In genomic region chr17:88511095-88511551, GRCm38 (mm10) we compare ENCODE assay signal across 8 mouse cellular contexts. TPM values are rescaled to one million over a fixed set of nuclear protein-coding genes. Genes with fewer than 3 reads are reported as not detected.
DNase-seq lines count a peak whose midpoint lies in the region; ATAC-seq and TF ChIP-seq lines count a peak whose summit lies in the region.

No protein-coding gene starts in this region.

- dilution Hi-C loops in CH12.LX (cut with MboI; ENCODE audit: extremely low pct_ligation_motif_present, extremely low pct_unique_long_range_greater_than_20kb, low sequenced_read_pairs): no loop called here

- intact Hi-C loops in heart, postnatal 14 days (cut with DNase I): loop anchor here (2.0 to 5.0 kb wide), 5 partner anchors 69 to 484 kb away; partner anchors contain the start of gene Foxn2

- in situ Hi-C loops in CH12.LX (cut with MboI; ENCODE audit: low pct_ligation_motif_present, low pct_unique_long_range_greater_than_20kb, low sequenced_read_pairs): loop anchor here (25.0 kb wide), 1 partner anchor 624 kb away; no protein-coding TSS in a partner anchor

- no peak overlapping the region for H3K9ac ChIP-seq in CH12.LX (ENCODE audit: insufficient read depth, low read depth)
- H3K9ac ChIP-seq in neural tube, embryonic 15.5 days (replicated peaks): no peak overlapping the region

- DNase-seq in CH12.LX (ENCODE audit: extremely low read depth): peak; percentile 90
- DNase-seq in heart, postnatal 14 days: peak; percentile 82 to 85
- DNase-seq in kidney, postnatal 4 days: peak; percentile 87 to 88
- DNase-seq in lung, adult 18-20 months: peak; percentile 88 to 90
- DNase-seq in testis, postnatal 14 days (ENCODE audit: low spot score): peak; percentile 65

- no peaks in the 10 kb centered on the region for H3K36me3 ChIP-seq in CH12.LX (replicated peaks in 1 of 2; ENCODE audit: control insufficient read depth in 1 of 2, insufficient read depth in 1 of 2, low read length in 1 of 2)
- no peaks in the 10 kb centered on the region for H3K36me3 ChIP-seq in neural tube, embryonic 15.5 days

- H3K4me2 ChIP-seq in CH12.LX (ENCODE audit: insufficient read depth, low read depth, poor library complexity, severe bottlenecking): no peak overlapping the region
- H3K4me2 ChIP-seq in neural tube, embryonic 15.5 days: peak overlapping the region; percentile 7; the same call in 1 of the 2 replicates

- peaks cover 10 to 20% of the 10 kb centered on the region in 2 experiments for H3K4me1 ChIP-seq in CH12.LX (ENCODE audit: control insufficient read depth in 1 of 2, insufficient read depth in 2 of 2)
- H3K4me1 ChIP-seq in bone marrow, adult 2 months (ENCODE audit: control insufficient read depth, insufficient read depth, low read length): peaks cover 1% of the 10 kb centered on the region
- H3K4me1 ChIP-seq in embryonic fibroblast, embryonic 13.5 days (ENCODE audit: control insufficient read depth, insufficient read depth, low read length): peaks cover 6% of the 10 kb centered on the region; the same call in 1 of the 2 replicates
- peaks cover 3% of the 10 kb centered on the region; the same call in 1 of the 2 replicates for H3K4me1 ChIP-seq in neural tube, embryonic 15.5 days

- H3K27me3 ChIP-seq in CH12.LX (replicated peaks): no peaks in the 10 kb centered on the region
- no peaks in the 10 kb centered on the region for H3K27me3 ChIP-seq in neural tube, embryonic 15.5 days (replicated peaks)

- TF ChIP-seq POLR2A in CH12.LX (IDR thresholded peaks at IDR 0.05; ENCODE audit: low read depth, low read length): no peak
- TF ChIP-seq POLR2A in bone marrow, adult 2 months (IDR thresholded peaks at IDR 0.05; ENCODE audit: borderline replicate concordance, control insufficient read depth, low read depth, low read length): no peak
- no peak for TF ChIP-seq POLR2A in embryonic fibroblast, embryonic 13.5 days (IDR thresholded peaks at IDR 0.05; ENCODE audit: low read depth, low read length)

- H3K4me3 ChIP-seq in CH12.LX (replicated peaks in 1 of 3; ENCODE audit: low read depth in 2 of 3, low read length in 2 of 3, poor library complexity in 1 of 3): no peak overlapping the region
- H3K4me3 ChIP-seq in bone marrow, adult 2 months (replicated peaks; ENCODE audit: control insufficient read depth, low read depth, low read length): no peak overlapping the region
- no peak overlapping the region for H3K4me3 ChIP-seq in embryonic fibroblast, embryonic 13.5 days (ENCODE audit: insufficient read depth, low read length)
- H3K4me3 ChIP-seq in neural tube, embryonic 15.5 days (replicated peaks): no peak overlapping the region

- peaks cover 4% of the 10 kb centered on the region for H3K9me3 ChIP-seq in CH12.LX (replicated peaks; ENCODE audit: low read length)
- no peaks in the 10 kb centered on the region for H3K9me3 ChIP-seq in neural tube, embryonic 15.5 days (replicated peaks)

- no peaks in the 10 kb centered on the region for H3K79me2 ChIP-seq in CH12.LX (replicated peaks; ENCODE audit: control insufficient read depth, extremely low read depth, insufficient read depth, poor library complexity, severe bottlenecking)

- peak; percentile 41; the same call in 1 of the 2 replicates for ATAC-seq in neural tube, embryonic 15.5 days (ENCODE audit: low FRiP score)

- peak; percentile 96 for TF ChIP-seq RAD21 in CH12.LX (IDR thresholded peaks at IDR 0.05; ENCODE audit: low read depth, low read length)

- no peak for TF ChIP-seq EP300 in CH12.LX (IDR thresholded peaks at IDR 0.05; ENCODE audit: low read length)

- TF ChIP-seq CTCF in CH12.LX (conservative IDR thresholded peaks at IDR 0.05 in 1 of 2, IDR thresholded peaks at IDR 0.05 in 1 of 2; ENCODE audit: low read depth in 2 of 2, low read length in 2 of 2): peak; percentile 37 to 94
- TF ChIP-seq CTCF in bone marrow, adult 2 months (IDR thresholded peaks at IDR 0.05; ENCODE audit: control insufficient read depth, insufficient read depth, low read length): peak; percentile 87
- peak; percentile 68; the same call in 1 of the 2 replicates for TF ChIP-seq CTCF in embryonic fibroblast, embryonic 13.5 days (IDR thresholded peaks at IDR 0.05; ENCODE audit: borderline replicate concordance, insufficient read depth, low read length)

- WGBS in bone marrow, adult 2 months: 42% methylated on average over 10 of the region's 10 CpGs
- 6% methylated on average over 10 of the region's 10 CpGs for WGBS in neural tube, embryonic 15.5 days

- no peak overlapping the region for H3K27ac ChIP-seq in CH12.LX (ENCODE audit: insufficient read depth, low read depth)
- no peak overlapping the region for H3K27ac ChIP-seq in bone marrow, adult 2 months (ENCODE audit: control insufficient read depth, insufficient read depth, low read depth, low read length, poor library complexity)
- H3K27ac ChIP-seq in embryonic fibroblast, embryonic 13.5 days (ENCODE audit: insufficient read depth, low read length): no peak overlapping the region
- no peak overlapping the region for H3K27ac ChIP-seq in neural tube, embryonic 15.5 days (replicated peaks)

TF ChIP-seq in CH12.LX, 34 proteins besides CTCF, POLR2A, EP300 and RAD21:
- TF ChIP-seq KAT2A (IDR thresholded peaks at IDR 0.05; ENCODE audit: insufficient replicate concordance, low read length): 0 out of 2 replicates have a peak, but pooled peaks have one; percentile 19
- no peak for TF ChIP-seq ZNF384 (IDR thresholded peaks at IDR 0.05; ENCODE audit: low read depth, low read length)
- peak; percentile 63 for TF ChIP-seq JUND (conservative IDR thresholded peaks at IDR 0.05; ENCODE audit: low read depth, low read length)
- TF ChIP-seq SIN3A (IDR thresholded peaks at IDR 0.05; ENCODE audit: low read length): peak; percentile 87
- TF ChIP-seq POLR2AphosphoS2 (IDR thresholded peaks at IDR 0.05; ENCODE audit: low read depth, low read length): no peak
- TF ChIP-seq MAFK (IDR thresholded peaks at IDR 0.05; ENCODE audit: insufficient replicate concordance, low read length): no peak
- no peak; the same call in 1 of the 2 replicates for TF ChIP-seq RCOR1 (conservative IDR thresholded peaks at IDR 0.05; ENCODE audit: low read depth, low read length)
- peak; percentile 93 for TF ChIP-seq BHLHE40 (IDR thresholded peaks at IDR 0.05; ENCODE audit: low read depth, low read length)
- TF ChIP-seq GABPA (IDR thresholded peaks at IDR 0.05; ENCODE audit: insufficient replicate concordance, low read depth, low read length): no peak
- TF ChIP-seq ZMIZ1 (IDR thresholded peaks at IDR 0.05; ENCODE audit: low read depth, low read length): no peak
- peak; percentile 46 for TF ChIP-seq USF1 (IDR thresholded peaks at IDR 0.05; ENCODE audit: low read depth, low read length)
- TF ChIP-seq E2F4 (IDR thresholded peaks at IDR 0.05; ENCODE audit: insufficient replicate concordance, low read depth, low read length): no peak
- peak; percentile 81 for TF ChIP-seq IRF4 (IDR thresholded peaks at IDR 0.05; ENCODE audit: low read depth, low read length)
- peak; percentile 73 for TF ChIP-seq MEF2A (IDR thresholded peaks at IDR 0.05; ENCODE audit: borderline replicate concordance, low read depth, low read length)
- no peak for TF ChIP-seq CHD2 (IDR thresholded peaks at IDR 0.05; ENCODE audit: low read length)
- TF ChIP-seq ZC3H11A (IDR thresholded peaks at IDR 0.05; ENCODE audit: low read depth, low read length): peak; percentile 94
- TF ChIP-seq USF2 (conservative IDR thresholded peaks at IDR 0.05; ENCODE audit: low read depth, low read length): no peak
- no peak for TF ChIP-seq JUN (IDR thresholded peaks at IDR 0.05; ENCODE audit: insufficient read depth, low read depth, low read length)
- no peak for TF ChIP-seq NELFE (IDR thresholded peaks at IDR 0.05; ENCODE audit: low read depth, low read length)
- 0 out of 2 replicates have a peak, but pooled peaks have one; percentile 20 for TF ChIP-seq MAX (IDR thresholded peaks at IDR 0.05; ENCODE audit: low read length)
- TF ChIP-seq MXI1 (IDR thresholded peaks at IDR 0.05; ENCODE audit: low read depth, low read length): peak; percentile 51; the same call in 1 of the 2 replicates
- no peak for TF ChIP-seq TBP (conservative IDR thresholded peaks at IDR 0.05; ENCODE audit: low read depth, low read length)
- no peak for TF ChIP-seq ZKSCAN1 (IDR thresholded peaks at IDR 0.05; ENCODE audit: borderline replicate concordance, low read depth, low read length)
- TF ChIP-seq HCFC1 (IDR thresholded peaks at IDR 0.05; ENCODE audit: low read depth, low read length): no peak; the same call in 1 of the 2 replicates
- TF ChIP-seq PAX5 (IDR thresholded peaks at IDR 0.05; ENCODE audit: low read length): no peak
- TF ChIP-seq CHD1 (IDR thresholded peaks at IDR 0.05; ENCODE audit: low read depth, low read length): no peak
- TF ChIP-seq TCF12 (IDR thresholded peaks at IDR 0.05; ENCODE audit: low read depth, low read length): peak; percentile 49
- peak; percentile 34; the same call in 1 of the 2 replicates for TF ChIP-seq ELF1 (IDR thresholded peaks at IDR 0.05; ENCODE audit: low read depth, low read length)
- peak; percentile 53 for TF ChIP-seq ETS1 (conservative IDR thresholded peaks at IDR 0.05; ENCODE audit: low read depth, low read length)
- peak; percentile 95 for TF ChIP-seq SMC3 (IDR thresholded peaks at IDR 0.05; ENCODE audit: low read depth, low read length)
- peak; percentile 66; the same call in 1 of the 2 replicates for TF ChIP-seq MYC (IDR thresholded peaks at IDR 0.05; ENCODE audit: low read depth, low read length)
- TF ChIP-seq NRF1 (IDR thresholded peaks at IDR 0.05; ENCODE audit: low read depth, low read length): no peak
- TF ChIP-seq UBTF (IDR thresholded peaks at IDR 0.05; ENCODE audit: low read depth, low read length): no peak
- 0 out of 2 replicates have a peak, but pooled peaks have one; percentile 42 for TF ChIP-seq MAZ (IDR thresholded peaks at IDR 0.05; ENCODE audit: low read depth, low read length)

RNA-seq across cellular contexts. Expression of gene Ppp1r21, which starts 18.8 kb away (rescaled TPM):
- total RNA-seq in CH12.LX (2012; rRNA removed) (19.2 and 21.5 TPM in 2 replicates), CH12.LX (2014; rRNA removed) (30.4 TPM in 2 replicates)
- polyA plus RNA-seq in CH12.LX (2012; ENCODE audit: insufficient read length, low read depth): 24.6 and 27.7 TPM in 2 replicates
- polyA plus RNA-seq in bone marrow, adult 2 months (2011; ENCODE audit: insufficient read depth, insufficient read length, low replicate concordance, missing spikeins): 24.1 and 26.5 TPM in 2 replicates
- 23.4 and 27.1 TPM in 2 replicates for polyA plus RNA-seq in embryonic fibroblast, embryonic 13.5 days (2011; ENCODE audit: insufficient read length, low read depth, missing spikeins)
- 10 to 100 TPM; 11.4 to 12.3 TPM for total RNA-seq in heart, postnatal 14 days (2021)
- polyA plus RNA-seq in neural tube, embryonic 15.5 days (2015; fragmentation: Nextera tagmentation; extraction: Ambion mirVana): 40.0 and 43.4 TPM in 2 replicates
